Mouse (Mus musculus) MEL (cell line): ENCODE results near the gene Wfikkn2. TPM values are rescaled to one million over a fixed set of nuclear protein-coding genes. Genes with fewer than 3 reads are reported as not detected.

ENCODE experiments used
- DNase-seq: peaks from one replicate; pipeline ENCODE4 v3.0.0; 2011; ENCODE audit warnings: low read depth, low spot score
- H3K27ac ChIP-seq: 2 replicates; pipeline ENCODE4 v1.5.1; 2012; ENCODE audit warnings: low read depth, mild to moderate bottlenecking, control low read depth, low read length, moderate library complexity; ENCODE audit not compliant: control insufficient read depth
- H3K27me3 ChIP-seq, 2 experiments: fragments of 150-350 bp in 1 of 2; sonication (generic) in 1 of 2; 2 replicates each; pipeline ENCODE4 v1.6.1; 2012; ENCODE audit warnings: low read length in 2 of 2, mild to moderate bottlenecking in 2 of 2, improper control_type of control experiment in 1 of 2, moderate library complexity in 1 of 2; ENCODE audit not compliant: insufficient read depth in 2 of 2, control insufficient read depth in 1 of 2
- H3K36me3 ChIP-seq, 2 experiments: 2 replicates each; pipeline ENCODE4 v1.6.1; 2012 to 2014; ENCODE audit warnings: low read length in 2 of 2, improper control_type of control experiment in 1 of 2, inconsistent platforms in 1 of 2, mild to moderate bottlenecking in 1 of 2; ENCODE audit not compliant: insufficient read depth in 2 of 2, control insufficient read depth in 1 of 2
- H3K4me1 ChIP-seq, 2 experiments: fragments of 150-350 bp in 1 of 2; sonication (generic) in 1 of 2; 2 replicates each; pipeline ENCODE4 v1.6.1; 2012; ENCODE audit warnings: low read length in 2 of 2, improper control_type of control experiment in 1 of 2, mild to moderate bottlenecking in 1 of 2; ENCODE audit not compliant: insufficient read depth in 2 of 2, control insufficient read depth in 1 of 2
- H3K4me3 ChIP-seq, 2 experiments: fragments of 150-350 bp in 1 of 2; sonication (generic) in 1 of 2; 2 replicates each; pipeline ENCODE4 v1.5.1; 2012; ENCODE audit warnings: low read depth in 2 of 2, low read length in 2 of 2, mild to moderate bottlenecking in 2 of 2, moderate library complexity in 2 of 2, control low read depth in 1 of 2, improper control_type of control experiment in 1 of 2; ENCODE audit not compliant: control insufficient read depth in 1 of 2, insufficient read depth in 1 of 2
- H3K79me2 ChIP-seq: 2 replicates; pipeline ENCODE4 v1.6.1; 2012; ENCODE audit warnings: mild to moderate bottlenecking, low read length, moderate library complexity; ENCODE audit not compliant: control insufficient read depth, poor library complexity, insufficient read depth
- H3K9ac ChIP-seq: 2 replicates; pipeline ENCODE4 v1.6.1; 2012; ENCODE audit warnings: low read depth, mild to moderate bottlenecking, control low read depth, low read length, moderate library complexity; ENCODE audit not compliant: control insufficient read depth, poor library complexity, severe bottlenecking
- H3K9me3 ChIP-seq: fragments of 150-350 bp; sonication (generic); replicated peaks from 2 replicates; pipeline ENCODE4 v1.6.1; 2012; ENCODE audit warnings: mild to moderate bottlenecking, low read length, improper control_type of control experiment, moderate library complexity; ENCODE audit not compliant: insufficient read depth
- CHD2 ChIP-seq: IDR thresholded peaks from 2 replicates; pipeline ENCODE4 v1.6.1; 2011; ENCODE audit warnings: low read length, improper control_type of control experiment
- CTCF ChIP-seq, 3 experiments: IDR thresholded peaks in 2 of 3; conservative IDR thresholded peaks in 1 of 3; 2 replicates each; pipeline ENCODE4 v1.5.1; 2011 to 2012; ENCODE audit warnings: low read length in 3 of 3, low read depth in 2 of 3, mild to moderate bottlenecking in 2 of 3, improper control_type of control experiment in 1 of 3, inconsistent platforms in 1 of 3, mixed read lengths in 1 of 3, moderate library complexity in 1 of 3; ENCODE audit not compliant: control insufficient read depth in 1 of 3, insufficient read depth in 1 of 3, poor library complexity in 1 of 3, severe bottlenecking in 1 of 3
- KAT2A ChIP-seq: conservative IDR thresholded peaks from 2 replicates; pipeline ENCODE4 v1.6.1; 2012; ENCODE audit warnings: low read depth, low read length, improper control_type of control experiment, inconsistent platforms
- MAZ ChIP-seq: IDR thresholded peaks from 2 replicates; pipeline ENCODE4 v1.6.1; 2012; ENCODE audit warnings: low read depth, mild to moderate bottlenecking, inconsistent platforms, low read length, improper control_type of control experiment
- MEF2A ChIP-seq: IDR thresholded peaks from 2 replicates; pipeline ENCODE4 v1.6.1; 2014; ENCODE audit warnings: low read depth, mild to moderate bottlenecking, inconsistent platforms, low read length, improper control_type of control experiment; ENCODE audit not compliant: poor library complexity, insufficient replicate concordance, severe bottlenecking; ENCODE audit errors: extremely low read depth
- NRF1 ChIP-seq: IDR thresholded peaks from 2 replicates; pipeline ENCODE4 v1.6.1; 2014; ENCODE audit warnings: low read depth, mild to moderate bottlenecking, inconsistent platforms, low read length, improper control_type of control experiment, moderate library complexity; ENCODE audit not compliant: poor library complexity, insufficient read depth, severe bottlenecking
- RAD21 ChIP-seq: IDR thresholded peaks from 2 replicates; pipeline ENCODE4 v1.6.1; 2011; ENCODE audit warnings: mild to moderate bottlenecking, low read depth, low read length, improper control_type of control experiment
- SIN3A ChIP-seq: IDR thresholded peaks from 2 replicates; pipeline ENCODE4 v1.6.1; 2012; ENCODE audit warnings: low read length, improper control_type of control experiment, inconsistent platforms
- SMC3 ChIP-seq: IDR thresholded peaks from 2 replicates; pipeline ENCODE4 v1.6.1; 2011; ENCODE audit warnings: low read depth, low read length, improper control_type of control experiment
- TAL1 ChIP-seq: IDR thresholded peaks from 2 replicates; pipeline ENCODE4 v1.6.1; 2012; ENCODE audit warnings: mild to moderate bottlenecking, inconsistent platforms, low read length, moderate library complexity, mixed read lengths
- TBP ChIP-seq: IDR thresholded peaks from 2 replicates; pipeline ENCODE4 v1.8.0; 2011; ENCODE audit warnings: low read depth, low read length, improper control_type of control experiment
- TCF12 ChIP-seq: IDR thresholded peaks from 2 replicates; pipeline ENCODE4 v1.6.1; 2014; ENCODE audit warnings: low read depth, mild to moderate bottlenecking, inconsistent platforms, low read length, improper control_type of control experiment, moderate library complexity
- USF1 ChIP-seq: IDR thresholded peaks from 2 replicates; pipeline ENCODE4 v1.6.1; 2014; ENCODE audit warnings: low read depth, mild to moderate bottlenecking, inconsistent platforms, low read length, improper control_type of control experiment, moderate library complexity
- USF2 ChIP-seq, 2 experiments: IDR thresholded peaks; 2 replicates each; pipeline ENCODE4 v1.6.1; 2011 to 2012; ENCODE audit warnings: improper control_type of control experiment in 2 of 2, low read length in 2 of 2, borderline replicate concordance in 1 of 2, inconsistent platforms in 1 of 2, low read depth in 1 of 2, mild to moderate bottlenecking in 1 of 2; ENCODE audit not compliant: insufficient read depth in 1 of 2
- ZC3H11A ChIP-seq: IDR thresholded peaks from 2 replicates; pipeline ENCODE4 v1.6.1; 2012; ENCODE audit warnings: low read depth, mild to moderate bottlenecking, inconsistent platforms, low read length, improper control_type of control experiment
- ZNF384 ChIP-seq: IDR thresholded peaks from 2 replicates; pipeline ENCODE4 v1.6.1; 2012; ENCODE audit warnings: low read depth, mild to moderate bottlenecking, inconsistent platforms, low read length, improper control_type of control experiment
- polyA plus RNA-seq, 2 experiments: library from polyadenylated mRNA; stranded (reverse) in 1 of 2; unstranded in 1 of 2; fragments of >175 nt in 1 of 2; fragments of >200 nt in 1 of 2; gene quantifications; 2 replicates each; pipeline versions ENCODE4 v1.2.1 to v1.2.4; 2012; ENCODE audit warnings: low replicate concordance in 2 of 2, low read depth in 1 of 2; ENCODE audit not compliant: insufficient read length in 2 of 2, insufficient read depth in 1 of 2, missing spikeins in 1 of 2
- total RNA-seq: library from RNA; depleted of rRNA; stranded (reverse); fragments of 300-350 nt; gene quantifications from 2 replicates; pipeline ENCODE4 v1.2.3, GENCODE M21; 2012

Gene Wfikkn2
- total and polyA plus RNA-seq, 3 experiments, result not detected

- H3K27me3 ChIP-seq, result peaks cover 0 to 1% of the 10 kb centered on the region in 2 experiments; a peak in 2 of 4 replicates
- peaks cover 0 to 8% of the 10 kb centered on the region in 2 experiments; a peak in 2 of 4 replicates for H3K4me1 ChIP-seq
- no peak overlapping the region for H3K9ac ChIP-seq
- H3K27ac ChIP-seq, result no peak overlapping the region
- H3K36me3 ChIP-seq, result peaks cover 0 to 3% of the 10 kb centered on the region in 2 experiments; a peak in 1 of 4 replicates
- TF ChIP-seq NRF1 (no peak), USF2 (IDR thresholded peaks at IDR 0.05; ENCODE audit: borderline replicate concordance in 1 of 2, insufficient read depth in 1 of 2, low read depth in 1 of 2, low read length in 2 of 2) (no peak), KAT2A (no peak), CHD2 (no peak), ZC3H11A (no peak)
- no peaks in the 10 kb centered on the region for H3K79me2 ChIP-seq
- no peak overlapping the region for H3K4me3 ChIP-seq
- H3K9me3 ChIP-seq, result no peaks in the 10 kb centered on the region
- DNase-seq, result no peak
These were observed 17.4 kb downstream of the Wfikkn2 start for GRCm38 (mm10) chr11:94228416-94228815.

DNA sequence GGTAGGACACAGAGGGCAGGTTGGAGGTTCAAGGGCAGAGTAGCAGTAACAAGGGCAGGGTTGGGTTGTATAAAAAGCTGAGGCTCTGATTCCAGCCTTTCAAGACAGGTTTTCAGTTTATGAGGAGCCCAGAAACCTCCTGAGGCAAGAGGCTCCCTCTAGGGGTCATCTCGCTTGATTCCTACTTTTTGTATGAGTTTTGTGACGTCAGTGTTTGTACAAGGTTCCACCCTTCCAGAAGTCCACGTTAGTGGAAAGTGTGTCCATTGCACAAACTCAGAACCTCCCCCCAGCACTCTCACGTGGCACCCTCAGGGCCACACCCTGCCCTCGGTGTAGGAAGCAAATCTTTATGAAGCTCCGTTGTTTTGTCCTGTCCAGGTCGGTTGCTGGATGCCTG is 19.8 kb downstream of the Wfikkn2 start:
- Histone ChIP-seq H3K27me3 (peaks cover 1 to 6% of the 10 kb centered on the region in 2 experiments; a peak in 3 of 4 replicates), H3K36me3 (peaks cover 0 to 3% of the 10 kb centered on the region in 2 experiments; a peak in 1 of 4 replicates), H3K79me2 (no peaks in the 10 kb centered on the region), H3K4me3 (peak overlapping the region in 1 of 2 experiments; percentile 23; a peak in 1 of 4 replicates), H3K9ac (no peak overlapping the region), H3K4me1 (peaks cover 0 to 8% of the 10 kb centered on the region in 2 experiments; a peak in 2 of 4 replicates), H3K27ac (no peak overlapping the region), H3K9me3 (no peaks in the 10 kb centered on the region)
- DNase-seq, result peak; percentile 75
- no peak for TF ChIP-seq ZNF384
- TF ChIP-seq TCF12, result 0 out of 2 replicates have a peak, but pooled peaks have one; percentile 5
- TF ChIP-seq SIN3A, result peak; percentile 46; the same call in 1 of the 2 replicates
- no peak for TF ChIP-seq MEF2A
- TF ChIP-seq ZC3H11A, result peak; percentile 78
- peak; percentile 42; the same call in 1 of the 2 replicates for TF ChIP-seq USF1
- peak; percentile 81 for TF ChIP-seq SMC3
- TF ChIP-seq MAZ, result 0 out of 2 replicates have a peak, but pooled peaks have one; percentile 43
- peak; percentile 47 to 89 (median 60) for TF ChIP-seq CTCF (IDR thresholded peaks at IDR 0.05 in 2 of 3, conservative IDR thresholded peaks at IDR 0.05 in 1 of 3; ENCODE audit: control insufficient read depth in 1 of 3, insufficient read depth in 1 of 3, low read depth in 2 of 3, low read length in 3 of 3, poor library complexity in 1 of 3, severe bottlenecking in 1 of 3)
- TF ChIP-seq TBP, result no peak
- TF ChIP-seq NRF1, result no peak
- TF ChIP-seq RAD21, result peak; percentile 78
- no peak for TF ChIP-seq TAL1
